In the genomic region with DNA sequence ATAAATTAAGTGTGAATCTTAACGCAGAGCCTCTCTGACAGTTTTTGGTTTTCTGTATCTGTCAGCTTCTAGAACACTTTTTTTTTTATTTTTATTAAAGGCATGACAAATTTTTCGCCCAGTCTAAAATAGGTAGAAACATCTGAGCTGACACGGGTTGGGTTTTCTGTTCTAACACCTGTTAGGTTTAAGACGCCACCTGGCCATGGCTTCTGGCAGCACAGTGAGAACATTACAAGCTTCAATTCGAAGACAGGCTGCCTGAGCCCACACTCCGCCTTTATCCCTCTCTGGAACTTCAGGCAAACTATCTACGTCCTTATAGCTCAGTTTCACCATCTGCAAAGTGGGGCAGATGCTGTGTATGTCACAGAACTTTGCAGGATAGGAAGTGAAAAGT, we compare ENCODE assay signal across 17 mouse cellular contexts.
"Had no signal": no experiment of that assay in that cellular context is flagged by ENCODE, and none has a peak within 500 bp of the region (broad histone marks: within the 10 kb centered on the region; RNA-seq: fewer than 3 reads in every experiment).

No protein-coding gene starts in this region.

- H3K9me3 ChIP-seq: midbrain, embryonic 10.5 days; midbrain, embryonic 12.5 days; neural tube, embryonic 13.5 days; neural tube, embryonic 15.5 days had no signal

- H3K4me3 ChIP-seq: midbrain, embryonic 10.5 days; midbrain, embryonic 12.5 days; myocyte; neural tube, embryonic 13.5 days; neural tube, embryonic 15.5 days had no signal

- H3K36me3 ChIP-seq: midbrain, embryonic 10.5 days; midbrain, embryonic 12.5 days; neural tube, embryonic 13.5 days; neural tube, embryonic 15.5 days had no signal

- H3K27me3 ChIP-seq: midbrain, embryonic 12.5 days; neural tube, embryonic 13.5 days; neural tube, embryonic 15.5 days had no signal

- DNase-seq: lung, adult 18-20 months; lung, postnatal 10 days; lung, postnatal 4 days; midbrain, embryonic 14.5 days; retina, postnatal 1 day; right cerebral cortex, adult 18-20 months; spleen, adult 18-20 months; thymus, adult 2 months; thymus, postnatal 25 days; thymus, postnatal 4 days had no signal

- H3K4me2 ChIP-seq: lung, embryonic 14.5 days; midbrain, embryonic 12.5 days; neural tube, embryonic 13.5 days; neural tube, embryonic 15.5 days had no signal

- H3K9ac ChIP-seq: lung, embryonic 14.5 days; midbrain, embryonic 12.5 days; neural tube, embryonic 13.5 days; neural tube, embryonic 15.5 days had no signal

- H3K27ac ChIP-seq: midbrain, embryonic 10.5 days; midbrain, embryonic 12.5 days; neural tube, embryonic 13.5 days; neural tube, embryonic 15.5 days had no signal

- ATAC-seq: midbrain, embryonic 16.5 days had no signal
